Mouse (Mus musculus) cortical plate, adult 2 months (tissue): Measurements from ENCODE around the gene Mylk3.

ENCODE experiments used
- CTCF ChIP-seq: fragments of 200-500 bp; IDR thresholded peaks from 2 replicates; pipeline ENCODE4 v1.5.1; 2011; ENCODE audit warnings: mild to moderate bottlenecking, control low read depth, low read length; ENCODE audit not compliant: insufficient read depth; ENCODE audit errors: extremely low read depth
- POLR2A ChIP-seq: fragments of 200-500 bp; IDR thresholded peaks from 2 replicates; pipeline ENCODE4 v1.6.1; 2011; ENCODE audit warnings: mild to moderate bottlenecking, low read length, control low read depth; ENCODE audit not compliant: insufficient read depth; ENCODE audit errors: extremely low read depth

GRCm38 (mm10) chr8:85376516-85376915, 9.6 kb downstream of the Mylk3 start:
- TF ChIP-seq CTCF (no peak), POLR2A (no peak)
